Comparison of ENCODE assay signal across 24 mouse cellular contexts in genomic region chr11:68117878-68118660, GRCm38 (mm10).
DNase-seq lines count a peak whose midpoint lies in the region; ATAC-seq lines count a peak whose summit lies in the region.
"Had no signal": no experiment of that assay in that cellular context is flagged by ENCODE, and none has a peak within 500 bp of the region (broad histone marks: within the 10 kb centered on the region; RNA-seq: fewer than 3 reads in every experiment).

No protein-coding gene starts in this region.

- WGBS in midbrain, embryonic 10.5 days = 89% methylated on average over 10 of the region's 10 CpGs
- 89% methylated on average over 10 of the region's 10 CpGs for WGBS in midbrain, embryonic 11.5 days

- ATAC-seq in midbrain, embryonic 11.5 days (ENCODE audit: low FRiP score) = no peak
- ATAC-seq in megakaryocyte progenitor cell, adult 5-6 weeks (replicated peaks; ENCODE audit: poor library complexity) = no peak
- ATAC-seq: activated CD4-positive, CD25-positive, alpha-beta regulatory T cell, adult 4 months; forebrain, embryonic 15.5 days; intestine, embryonic 15.5 days; liver, embryonic 12.5 days had no signal

- no peak overlapping the region for H3K4me3 ChIP-seq in midbrain, embryonic 10.5 days
- no peak overlapping the region for H3K4me3 ChIP-seq in midbrain, embryonic 11.5 days (ENCODE audit: low read depth, low read length)
- H3K4me3 ChIP-seq: embryonic facial prominence, embryonic 15.5 days; forebrain, embryonic 15.5 days; hindbrain, embryonic 15.5 days; intestine, embryonic 15.5 days; limb, embryonic 12.5 days; liver, embryonic 12.5 days had no signal

- H3K27ac ChIP-seq in midbrain, embryonic 10.5 days (replicated peaks) = peak overlapping the region; percentile 38
- H3K27ac ChIP-seq in midbrain, embryonic 11.5 days (ENCODE audit: low read depth, low read length) = no peak overlapping the region
- H3K27ac ChIP-seq: embryonic facial prominence, embryonic 15.5 days; forebrain, embryonic 15.5 days; hindbrain, embryonic 15.5 days; intestine, embryonic 15.5 days; limb, embryonic 12.5 days; liver, embryonic 12.5 days had no signal

- DNase-seq in midbrain, embryonic 10.5 days (ENCODE audit: low spot score) = no peak
- no peak for DNase-seq in midbrain, embryonic 11.5 days (ENCODE audit: low spot score, missing footprints)
- DNase-seq in cerebellum, adult 11-12 months = peak; percentile 81
- DNase-seq in cerebellum, postnatal 10 days = peak; percentile 78 to 83
- DNase-seq in ovary, postnatal 10 days (ENCODE audit: low spot score) = no peak
- no peak for DNase-seq in liver
- DNase-seq: adrenal gland, postnatal 25 days; gastrocnemius, postnatal 10 days; kidney, adult 8-10 months; kidney, postnatal 10 days; lung, adult 2 months; lung, postnatal 14 days; midbrain, embryonic 14.5 days; right cerebral cortex, postnatal 14 days; spleen, adult 18-20 months; thymus, postnatal 14 days had no signal

- H3K4me2 ChIP-seq in midbrain, embryonic 11.5 days = no peak overlapping the region
- H3K4me2 ChIP-seq: embryonic facial prominence, embryonic 15.5 days; forebrain, embryonic 15.5 days; hindbrain, embryonic 15.5 days; intestine, embryonic 15.5 days; limb, embryonic 12.5 days; liver, embryonic 12.5 days had no signal

- no peaks in the 10 kb centered on the region for H3K36me3 ChIP-seq in midbrain, embryonic 10.5 days
- no peaks in the 10 kb centered on the region for H3K36me3 ChIP-seq in midbrain, embryonic 11.5 days (ENCODE audit: control insufficient read depth, insufficient read depth, low read length)
- H3K36me3 ChIP-seq: embryonic facial prominence, embryonic 15.5 days; forebrain, embryonic 15.5 days; hindbrain, embryonic 15.5 days; intestine, embryonic 15.5 days; limb, embryonic 12.5 days; liver, embryonic 12.5 days had no signal

- no peak overlapping the region for H3K9ac ChIP-seq in midbrain, embryonic 11.5 days (ENCODE audit: low read length)
- H3K9ac ChIP-seq: embryonic facial prominence, embryonic 15.5 days; forebrain, embryonic 15.5 days; hindbrain, embryonic 15.5 days; intestine, embryonic 15.5 days; limb, embryonic 12.5 days; liver, embryonic 12.5 days had no signal

- H3K4me1 ChIP-seq in midbrain, embryonic 10.5 days = peaks cover 62% of the 10 kb centered on the region
- peaks cover 34% of the 10 kb centered on the region for H3K4me1 ChIP-seq in midbrain, embryonic 11.5 days (ENCODE audit: control insufficient read depth, insufficient read depth, low read length)
- H3K4me1 ChIP-seq: liver, embryonic 12.5 days had no signal

- H3K9me3 ChIP-seq in midbrain, embryonic 10.5 days (replicated peaks) = no peaks in the 10 kb centered on the region
- H3K9me3 ChIP-seq in midbrain, embryonic 11.5 days (ENCODE audit: control insufficient read depth, low read length) = no peaks in the 10 kb centered on the region
- H3K9me3 ChIP-seq: embryonic facial prominence, embryonic 15.5 days; forebrain, embryonic 15.5 days; hindbrain, embryonic 15.5 days; intestine, embryonic 15.5 days; limb, embryonic 12.5 days; liver, embryonic 12.5 days had no signal

- H3K27me3 ChIP-seq in midbrain, embryonic 10.5 days (ENCODE audit: low read depth, poor library complexity, severe bottlenecking) = peaks cover 10% of the 10 kb centered on the region; the same call in 1 of the 2 replicates
- no peaks in the 10 kb centered on the region for H3K27me3 ChIP-seq in midbrain, embryonic 11.5 days (ENCODE audit: control insufficient read depth, insufficient read depth, low read length)
- H3K27me3 ChIP-seq: embryonic facial prominence, embryonic 15.5 days; forebrain, embryonic 15.5 days; hindbrain, embryonic 15.5 days; intestine, embryonic 15.5 days; limb, embryonic 12.5 days; liver, embryonic 12.5 days had no signal

Comparison
In these comparisons a context has a peak if more than half of its experiments do, and no peak if none do; other contexts are left out.
1. DNase-seq: peak in cerebellum, adult 11-12 months (single experiment) and cerebellum, postnatal 10 days (2 of 2); none in midbrain, embryonic 10.5 days (single experiment), midbrain, embryonic 11.5 days (single experiment), ovary, postnatal 10 days (single experiment) and liver (single experiment).